Mouse (Mus musculus) thymus, postnatal 0 days (tissue): ENCODE data around the gene Ctsj. TPM values are rescaled to one million over a fixed set of nuclear protein-coding genes. Genes with fewer than 3 reads are reported as not detected.
"Not testable (repeated sequence)": the region's sequence is repeated elsewhere in the genome, so short reads cannot be mapped to it uniquely, and the experiment has no call there.

Experiments
- DNase-seq: peaks from one replicate; pipeline ENCODE4 v3.0.0-alpha.2; 2015; ENCODE audit warnings: low spot score
- polyA plus RNA-seq: library from polyadenylated mRNA; unstranded; fragments of >200 nt; fragmentation: Nextera tagmentation; extraction: Ambion mirVana; gene quantifications from 2 replicates; pipeline ENCODE4 v1.2.1, GENCODE M21; 2015

Ctsj gene
- not detected in 2 replicates for polyA plus RNA-seq

GRCm38 (mm10) chr13:61005859-61006258, at the start of gene Ctsj:
Gene Ctsj (minus strand): TSS chr13:61005959.
- no peak for DNase-seq

GRCm38 (mm10) chr13:61040531-61040930, 34.8 kb upstream of the Ctsj start, which contains the start of gene Ctsq:
Gene Ctsq (minus strand): TSS chr13:61040631.
- no peak for DNase-seq

- DNase-seq, result no peak
These were observed 17.0 kb upstream of the Ctsj start for GRCm38 (mm10) chr13:61022785-61023184.

- DNase-seq, result no peak
These were observed 16.1 kb upstream of the Ctsj start for GRCm38 (mm10) chr13:61021844-61022243.

GRCm38 (mm10) chr13:61010171-61010570, 4.4 kb upstream of the Ctsj start:
- no peak for DNase-seq

- no peak for DNase-seq
These were observed 8.2 kb downstream of the Ctsj start for GRCm38 (mm10) chr13:60997600-60997999.

GRCm38 (mm10) chr13:60986915-60987314, 18.8 kb downstream of the Ctsj start:
- not testable (repeated sequence) for DNase-seq

GRCm38 (mm10) chr13:60972319-60972718, 33.4 kb downstream of the Ctsj start:
- DNase-seq, result not testable (repeated sequence)

GRCm38 (mm10) chr13:60963985-60964384, 41.8 kb downstream of the Ctsj start:
- DNase-seq, result not testable (repeated sequence)

GRCm38 (mm10) chr13:60961706-60962105, 44.1 kb downstream of the Ctsj start:
- DNase-seq, result no peak

Other genes starting within 250 kb of the Ctsj start
- gene BC051665, start 219.6 kb downstream of the Ctsj start, polyA plus RNA-seq, result not detected in 2 replicates
- gene Ctsll3, start 203.1 kb downstream of the Ctsj start, polyA plus RNA-seq, result not detected in 2 replicates
- 6.8 and 7.1 TPM in 2 replicates for gene 4930486L24Rik, start 141.5 kb downstream of the Ctsj start, polyA plus RNA-seq
- gene Gm49392, start 109.1 kb downstream of the Ctsj start, polyA plus RNA-seq, result 0.61 TPM in 1 of 2 replicates, not detected in the other
- gene Ctla2b, start 108.5 kb downstream of the Ctsj start, polyA plus RNA-seq, result 1.0 and 1.6 TPM in 2 replicates
- gene Tpbpb, start 101.1 kb downstream of the Ctsj start, polyA plus RNA-seq, result not detected in 2 replicates
- gene Gm49393, start 70.4 kb downstream of the Ctsj start, polyA plus RNA-seq, result not detected in 2 replicates
- 0.82 and 1.3 TPM in 2 replicates for gene Gm49391, start 69.4 kb downstream of the Ctsj start, polyA plus RNA-seq
- 37.3 and 38.9 TPM in 2 replicates for gene Ctla2a, start 69.3 kb downstream of the Ctsj start, polyA plus RNA-seq
- gene Tpbpa, start 64.0 kb downstream of the Ctsj start, polyA plus RNA-seq, result not detected in 2 replicates
- not detected in 2 replicates for gene Ctsq, start 34.7 kb upstream of the Ctsj start, polyA plus RNA-seq
- gene Ctsr, start 158.3 kb upstream of the Ctsj start, polyA plus RNA-seq, result not detected in 2 replicates
- gene Cts6, start 197.5 kb upstream of the Ctsj start, polyA plus RNA-seq, result 0.10 TPM in 1 of 2 replicates, not detected in the other
- gene Cts8, start 249.4 kb upstream of the Ctsj start, polyA plus RNA-seq, result not detected in 2 replicates